8 mouse cellular contexts compared by ENCODE assay signal in genomic region chr1:74542451-74542961, GRCm38 (mm10). TPM values are rescaled to one million over a fixed set of nuclear protein-coding genes. Genes with fewer than 3 reads are reported as not detected.
A peak's percentile ranks its signal among the peaks of the same experiment; 100 is the strongest.
DNase-seq lines count a peak whose midpoint lies in the region; ATAC-seq and TF ChIP-seq lines count a peak whose summit lies in the region.

Gene Plcd4, plus strand, starts transcription at chr1:74542888.

- TF ChIP-seq CTCF in liver, postnatal 0 days (IDR thresholded peaks at IDR 0.05; ENCODE audit: low read depth) = no peak

- DNase-seq in heart, postnatal 25 days (ENCODE audit: low spot score) = no peak
- DNase-seq in embryo, embryonic 10 days (ENCODE audit: low spot score) = peak; percentile 42
- peak; percentile 60 for DNase-seq in gastrocnemius, postnatal 25 days
- DNase-seq in layer of hippocampus, adult 8-10 months (ENCODE audit: low spot score in 2 of 2) = peak; percentile 29 to 41
- no peak for DNase-seq in liver, postnatal 0 days

- 9% methylated on average over 6 of the region's 6 CpGs for WGBS in heart, embryonic 13.5 days
- 7% methylated on average over 6 of the region's 6 CpGs for WGBS in midbrain, embryonic 12.5 days
- 22% methylated on average over 6 of the region's 6 CpGs for WGBS in liver, postnatal 0 days (ENCODE audit: insufficient replicate concordance)

- no peaks in the 10 kb centered on the region for H3K9me3 ChIP-seq in heart, embryonic 13.5 days
- H3K9me3 ChIP-seq in midbrain, embryonic 12.5 days = no peaks in the 10 kb centered on the region
- H3K9me3 ChIP-seq in liver, postnatal 0 days (ENCODE audit: low read length) = no peaks in the 10 kb centered on the region

- ATAC-seq in heart, embryonic 13.5 days (ENCODE audit: extremely low read depth, insufficient number of reproducible peaks, low FRiP score, low TSS enrichment) = no peak
- ATAC-seq in midbrain, embryonic 12.5 days (ENCODE audit: low FRiP score, low read depth) = no peak
- ATAC-seq in liver, postnatal 0 days = no peak
- ATAC-seq in megakaryocyte-erythroid progenitor cell, adult 5-6 weeks (replicated peaks; ENCODE audit: low FRiP score, low TSS enrichment, poor library complexity, severe bottlenecking) = no peak

- H3K4me1 ChIP-seq in heart, embryonic 13.5 days = peaks cover 5% of the 10 kb centered on the region
- peaks cover 10% of the 10 kb centered on the region for H3K4me1 ChIP-seq in midbrain, embryonic 12.5 days
- no peaks in the 10 kb centered on the region for H3K4me1 ChIP-seq in liver, postnatal 0 days (ENCODE audit: insufficient read depth)

- no peak for TF ChIP-seq EP300 in liver, postnatal 0 days (IDR thresholded peaks at IDR 0.05; ENCODE audit: low read depth)

- intact Hi-C loops in heart, postnatal 25 days (cut with DNase I) = no loop called here

- no peaks in the 10 kb centered on the region for H3K36me3 ChIP-seq in heart, embryonic 13.5 days
- H3K36me3 ChIP-seq in midbrain, embryonic 12.5 days = no peaks in the 10 kb centered on the region
- no peaks in the 10 kb centered on the region for H3K36me3 ChIP-seq in liver, postnatal 0 days (replicated peaks; ENCODE audit: insufficient read depth, low read length)

- H3K9ac ChIP-seq in heart, embryonic 13.5 days = 0 out of 2 replicates have a peak within 1 kb of the TSS, but pooled peaks have one; percentile 8
- H3K9ac ChIP-seq in midbrain, embryonic 12.5 days (replicated peaks) = no peak within 1 kb of the TSS
- H3K9ac ChIP-seq in liver, postnatal 0 days (replicated peaks) = no peak within 1 kb of the TSS

- no peak within 1 kb of the TSS for H3K27ac ChIP-seq in heart, embryonic 13.5 days (replicated peaks)
- H3K27ac ChIP-seq in midbrain, embryonic 12.5 days (replicated peaks) = 0 out of 2 replicates have a peak within 1 kb of the TSS, but pooled peaks have one; percentile 17
- H3K27ac ChIP-seq in liver, postnatal 0 days (ENCODE audit: low read depth) = no peak within 1 kb of the TSS

- peaks cover 22% of the 10 kb centered on the region for H3K27me3 ChIP-seq in heart, embryonic 13.5 days (replicated peaks)
- no peaks in the 10 kb centered on the region for H3K27me3 ChIP-seq in midbrain, embryonic 12.5 days
- H3K27me3 ChIP-seq in liver, postnatal 0 days (ENCODE audit: insufficient read depth, low read length) = peaks cover 3% of the 10 kb centered on the region; the same call in 1 of the 2 replicates

- no peak within 1 kb of the TSS for H3K4me3 ChIP-seq in heart, embryonic 13.5 days
- no peak within 1 kb of the TSS; the same call in 1 of the 2 replicates for H3K4me3 ChIP-seq in midbrain, embryonic 12.5 days
- no peak within 1 kb of the TSS for H3K4me3 ChIP-seq in liver, postnatal 0 days (ENCODE audit: low read depth, low read length)

- H3K4me2 ChIP-seq in heart, embryonic 13.5 days = peak within 1 kb of the TSS; percentile 24; the same call in 1 of the 2 replicates
- H3K4me2 ChIP-seq in midbrain, embryonic 12.5 days (replicated peaks) = peak within 1 kb of the TSS; percentile 30
- H3K4me2 ChIP-seq in liver, postnatal 0 days (ENCODE audit: low read depth, low read length) = no peak within 1 kb of the TSS

RNA-seq across cellular contexts. Expression of gene Plcd4, which starts in this region (rescaled TPM):
- 0.52 and 0.64 TPM in 2 replicates for polyA plus RNA-seq in heart, embryonic 13.5 days (2015; fragmentation: Nextera tagmentation; extraction: Ambion mirVana)
- not detected for total RNA-seq in heart, postnatal 25 days (2021)
- total RNA-seq in gastrocnemius, postnatal 25 days (2021) = 10 to 100 TPM; 43.2 to 72.4 TPM
- total RNA-seq in layer of hippocampus, adult 8-10 months (2022) = 10 to 100 TPM; 22.0 to 29.6 (median 23.6) TPM
- polyA plus RNA-seq in midbrain, embryonic 12.5 days (2016; fragmentation: Nextera tagmentation; extraction: Ambion mirVana) = 1.1 and 1.5 TPM in 2 replicates
- 0.20 and 0.28 TPM in 2 replicates for polyA plus RNA-seq in liver, postnatal 0 days (2015; fragmentation: Nextera tagmentation; extraction: Ambion mirVana)
- total RNA-seq in megakaryocyte-erythroid progenitor cell, adult 5-6 weeks (2014; fragmentation: Nextera tagmentation) = not detected in 2 replicates
- 0.33 TPM in 1 of 2 replicates, not detected in the other for total RNA-seq in megakaryocyte-erythroid progenitor cell, adult 5-6 weeks (2017)

Comparison
In these comparisons a context has a peak if more than half of its experiments do, and no peak if none do; other contexts are left out.
1. RNA of gene Plcd4 (total RNA-seq): 43.2 to 72.4 TPM in gastrocnemius, postnatal 25 days and 22.0 to 29.6 TPM in layer of hippocampus, adult 8-10 months; 0.33 TPM in megakaryocyte-erythroid progenitor cell, adult 5-6 weeks and not detected in heart, postnatal 25 days; every median in the first group is over 10 times any median in the second.
2. DNase-seq: peak in embryo, embryonic 10 days (single experiment), gastrocnemius, postnatal 25 days (single experiment) and layer of hippocampus, adult 8-10 months (2 of 2); none in heart, postnatal 25 days (single experiment) and liver, postnatal 0 days (single experiment).